Mouse (Mus musculus): ENCODE results near the gene Mbl1. TPM values are rescaled to one million over a fixed set of nuclear protein-coding genes. Genes with fewer than 3 reads are reported as not detected.

The Mbl1 gene
- total RNA-seq, 2 experiments from 2014 or later: not detected

DNA sequence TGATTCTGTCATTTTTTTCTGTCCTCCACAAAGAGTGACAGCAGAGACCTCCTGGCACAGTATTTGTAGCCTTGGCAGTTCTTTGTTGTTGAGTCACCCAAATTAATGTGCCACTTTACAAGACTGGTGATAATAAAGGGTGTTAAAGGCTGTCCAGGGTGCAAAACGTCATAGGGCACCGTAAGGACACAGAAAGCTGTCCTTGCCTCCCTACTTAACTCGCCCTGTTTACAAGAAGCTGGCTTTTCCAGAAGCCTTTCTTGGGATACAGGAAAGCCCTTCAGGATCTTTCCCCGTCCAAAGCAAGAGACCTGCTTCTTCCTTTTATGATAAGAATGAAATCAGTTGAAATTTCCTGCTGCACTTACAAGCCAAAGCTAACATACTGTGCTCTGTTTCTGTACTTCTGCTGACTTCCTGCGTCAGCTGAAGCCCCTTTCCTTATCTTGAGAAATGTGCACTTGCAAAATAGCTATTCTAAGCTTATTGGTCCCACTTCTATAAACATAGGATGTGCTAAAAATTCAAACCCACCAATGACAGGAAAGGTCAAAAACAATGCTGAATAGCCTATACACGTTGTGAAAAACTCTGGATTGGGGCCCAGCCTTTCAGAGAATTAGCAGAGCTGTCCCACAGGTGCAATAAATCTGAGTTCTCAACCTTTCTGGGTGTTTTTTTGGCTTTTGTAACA lies 46.9 kb downstream of the Mbl1 start:
- peak; percentile 7 to 23 for DNase-seq

Other genes starting within 250 kb of the Mbl1 start
- 10 to 100 TPM; 13.8 to 18.2 TPM for gene Tspan14, start 184.7 kb upstream of the Mbl1 start, total RNA-seq (2021)
- gene Fam213a, start 137.7 kb upstream of the Mbl1 start, total RNA-seq (2021): 10 to 100 TPM; 33.8 to 46.0 TPM
- not detected for gene Dydc2, start 82.2 kb upstream of the Mbl1 start, total RNA-seq (2021)
- gene Dydc1, start 78.5 kb upstream of the Mbl1 start, total RNA-seq (2021): not detected
- not detected for gene Mat1a, start 46.4 kb upstream of the Mbl1 start, total RNA-seq (2021)
- gene Sftpa1, start 19.7 kb upstream of the Mbl1 start, total RNA-seq (2021): 1 to 10 TPM in 1 of 2 experiments, not detected in 1; 6.4 TPM
- under 1 TPM in 1 of 2 experiments, not detected in 1; 0.67 TPM for gene Sftpd, start 33.7 kb downstream of the Mbl1 start, total RNA-seq (2021)
- not detected for gene Gm2832, start 127.3 kb downstream of the Mbl1 start, total RNA-seq (2021)
- gene Gm5798, start 197.2 kb downstream of the Mbl1 start, total RNA-seq (2021): not detected
- not detected for gene Gm7945, start 234.9 kb downstream of the Mbl1 start, total RNA-seq (2021)

Data from heart, adult 18-20 months (tissue).